Mouse (Mus musculus): ENCODE results near the gene Gm3486.
"Not testable (repeated sequence)": the region's sequence is repeated elsewhere in the genome, so short reads cannot be mapped to it uniquely, and the experiment has no call there.

Gene Gm3486

DNA sequence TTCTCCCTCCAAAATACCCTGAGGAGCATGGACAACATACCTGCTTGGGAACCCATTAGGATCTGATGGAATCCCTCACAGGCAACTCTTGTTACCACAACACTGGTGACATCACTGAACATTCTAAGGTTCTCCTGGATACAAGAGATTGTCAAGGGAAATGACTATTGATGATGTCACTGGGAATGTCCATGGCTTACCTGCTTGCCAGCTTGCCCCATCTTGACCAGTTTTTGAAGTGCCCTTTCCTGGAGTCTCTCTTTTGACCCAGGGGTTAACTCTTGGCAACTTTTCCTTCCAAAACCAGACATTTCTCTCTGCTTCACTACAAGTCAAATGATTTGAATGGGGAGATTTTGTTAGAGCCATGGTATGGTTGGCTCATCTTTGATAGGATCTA lies at the start of gene Gm3486:
Gene Gm3486 (minus strand): TSS at position 101 of the 400 bp plus-strand sequence.
- DNase-seq: not testable (repeated sequence)

DNA sequence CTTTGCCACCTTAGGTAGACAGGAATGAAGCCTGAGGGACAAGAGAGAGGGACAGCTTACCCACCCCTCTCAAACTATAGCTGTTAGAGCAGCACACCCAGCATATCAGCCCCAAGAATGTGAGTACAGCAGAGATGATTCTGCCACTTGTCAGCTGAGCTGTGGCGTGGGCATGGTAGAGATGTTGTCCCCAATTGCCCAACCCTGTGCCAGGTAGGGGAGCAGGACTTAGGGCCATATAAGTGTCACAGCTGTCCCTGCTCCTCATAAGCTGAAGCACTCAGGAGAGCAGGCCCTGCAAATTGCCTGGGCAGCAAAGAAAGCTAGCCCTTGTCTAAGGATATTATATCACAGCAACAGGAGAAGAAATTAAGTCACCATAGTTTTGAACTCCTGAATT lies 35.4 kb upstream of the Gm3486 start:
- not testable (repeated sequence) for DNase-seq

DNA sequence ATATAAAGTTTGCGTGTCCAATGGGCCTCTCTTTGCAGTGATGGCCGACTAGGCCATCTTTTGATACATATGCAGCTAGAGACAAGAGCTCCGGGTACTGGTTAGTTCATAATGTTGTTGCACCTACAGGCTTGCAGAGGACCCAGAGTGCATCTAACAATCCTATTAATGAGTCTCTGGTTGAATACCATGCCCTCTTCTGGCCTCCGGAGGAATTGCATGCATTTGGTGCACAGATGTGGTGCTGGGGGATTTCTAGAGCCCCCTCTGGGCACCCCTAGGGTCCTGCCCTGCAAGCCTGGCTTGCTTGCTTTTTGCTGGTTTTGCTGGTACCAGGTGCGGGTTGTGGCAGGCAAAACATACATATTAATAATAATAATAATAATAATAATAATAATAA lies 31.4 kb upstream of the Gm3486 start:
- not testable (repeated sequence) for DNase-seq

DNA sequence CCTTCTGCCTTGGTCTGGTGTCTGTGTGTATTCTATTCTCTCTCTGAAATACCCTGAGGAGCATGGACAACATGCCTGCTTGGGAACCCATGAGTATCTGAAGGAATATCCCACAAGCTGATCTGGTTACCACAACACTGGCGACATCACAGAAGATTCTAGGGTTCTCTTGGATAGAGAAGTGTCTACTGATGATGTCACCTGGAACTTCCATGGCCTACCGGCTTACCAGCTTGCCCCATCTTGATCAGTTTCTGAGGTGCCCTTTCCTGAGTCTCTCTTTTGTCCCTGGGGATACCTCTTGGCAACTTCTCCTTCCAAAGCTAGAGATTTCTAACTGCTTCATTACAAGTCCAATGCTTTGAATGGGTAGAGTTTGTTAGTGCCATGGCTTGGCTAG lies 35.9 kb downstream of the Gm3486 start, which contains the start of gene Gm7954:
Gene Gm7954 (minus strand): TSS at position 101 of the 400 bp plus-strand sequence.
- DNase-seq: not testable (repeated sequence)

Measured in B cell, adult 2 months (primary cell).